Mouse (Mus musculus) naive thymus-derived CD4-positive, alpha-beta T cell, adult 2 months (primary cell): Measurements from ENCODE around the gene Mon1a.

Experiments
- DNase-seq: peaks from one replicate; pipeline ENCODE4 v3.0.0-alpha.2; 2011; ENCODE audit warnings: low read depth

Gene Mon1a

GRCm38 (mm10) chr9:107949184-107949921 lies 61.4 kb downstream of the Mon1a start:
- no peak for DNase-seq

- no peak for DNase-seq
Measured at GRCm38 (mm10) chr9:107949922-107950235, 61.9 kb downstream of the Mon1a start, which contains the start of gene Traip. TSS of gene Traip (plus strand) at chr9:107950136.

GRCm38 (mm10) chr9:107950460-107951355 lies 62.8 kb downstream of the Mon1a start:
- DNase-seq = peak; percentile 85
